Mouse (Mus musculus): ENCODE data around the gene Cars.
"Not testable (repeated sequence)": the region's sequence is repeated elsewhere in the genome, so short reads cannot be mapped to it uniquely, and the experiment has no call there.

The Cars gene

GRCm38 (mm10) chr7:143587586-143587985 lies 12.3 kb downstream of the Cars start:
- DNase-seq (ENCODE audit: low read depth, low spot score): no peak

GRCm38 (mm10) chr7:143583956-143584355 lies 15.9 kb downstream of the Cars start:
- DNase-seq (ENCODE audit: low read depth, low spot score): peak; percentile 75

- no peak for DNase-seq (ENCODE audit: low read depth, low spot score)
Measured at GRCm38 (mm10) chr7:143583025-143583424, 16.9 kb downstream of the Cars start.

GRCm38 (mm10) chr7:143575751-143576150 lies 24.1 kb downstream of the Cars start:
- DNase-seq (ENCODE audit: low read depth, low spot score): no peak

- no peak for DNase-seq (ENCODE audit: low read depth, low spot score)
Measured at GRCm38 (mm10) chr7:143565648-143566039, 34.2 kb downstream of the Cars start.

- no peak for DNase-seq (ENCODE audit: low read depth, low spot score)
Measured at GRCm38 (mm10) chr7:143565015-143565647, 34.8 kb downstream of the Cars start.

- peak; percentile 73 for DNase-seq (ENCODE audit: low read depth, low spot score)
Measured at GRCm38 (mm10) chr7:143563787-143564186, 36.1 kb downstream of the Cars start.

- no peak for DNase-seq (ENCODE audit: low read depth, low spot score)
Measured at GRCm38 (mm10) chr7:143557616-143558015, 42.3 kb downstream of the Cars start.

- peak; percentile 51 for DNase-seq (ENCODE audit: low read depth, low spot score)
Measured at GRCm38 (mm10) chr7:143556964-143557610, 42.8 kb downstream of the Cars start.

- no peak for DNase-seq (ENCODE audit: low read depth, low spot score)
Measured at GRCm38 (mm10) chr7:143549588-143550220, 50.2 kb downstream of the Cars start.

GRCm38 (mm10) chr7:143548976-143549457 lies 50.9 kb downstream of the Cars start, which contains the start of gene Nap1l4:
Nap1l4 (minus strand) TSS chr7:143549106.
- peak; percentile 99 for DNase-seq (ENCODE audit: low read depth, low spot score)

GRCm38 (mm10) chr7:143548231-143548961 lies 51.5 kb downstream of the Cars start:
- peak; percentile 53 for DNase-seq (ENCODE audit: low read depth, low spot score)

- DNase-seq (ENCODE audit: low read depth, low spot score): no peak
Measured at GRCm38 (mm10) chr7:143546554-143546953, 53.3 kb downstream of the Cars start.

- DNase-seq (ENCODE audit: low read depth, low spot score): peak; percentile 64
Measured at GRCm38 (mm10) chr7:143544368-143544767, 55.5 kb downstream of the Cars start.

- peak; percentile 33 for DNase-seq (ENCODE audit: low read depth, low spot score)
Measured at GRCm38 (mm10) chr7:143538671-143539070, 61.2 kb downstream of the Cars start.

- DNase-seq (ENCODE audit: low read depth, low spot score): not testable (repeated sequence)
Measured at GRCm38 (mm10) chr7:143538229-143538628, 61.7 kb downstream of the Cars start.

GRCm38 (mm10) chr7:143536251-143536650 lies 63.6 kb downstream of the Cars start:
- no peak for DNase-seq (ENCODE audit: low read depth, low spot score)

- DNase-seq (ENCODE audit: low read depth, low spot score): no peak
Measured at GRCm38 (mm10) chr7:143533284-143533683, 66.6 kb downstream of the Cars start.

GRCm38 (mm10) chr7:143532410-143532809 lies 67.5 kb downstream of the Cars start:
- no peak for DNase-seq (ENCODE audit: low read depth, low spot score)

- DNase-seq (ENCODE audit: low read depth, low spot score): no peak
Measured at GRCm38 (mm10) chr7:143519333-143519732, 80.6 kb downstream of the Cars start.

GRCm38 (mm10) chr7:143514416-143514768 lies 85.5 kb downstream of the Cars start:
- DNase-seq (ENCODE audit: low read depth, low spot score): no peak

Data from 3T3-L1 (cell line).